Mouse (Mus musculus) thymus, adult 2 months (tissue): Measurements from ENCODE around the gene Gda. TPM values are rescaled to one million over a fixed set of nuclear protein-coding genes. Genes with fewer than 3 reads are reported as not detected.

Source experiments
- DNase-seq: peaks from one replicate; pipeline ENCODE4 v3.0.0; 2021
- H3K27ac ChIP-seq: fragments of 200-500 bp; 2 replicates; pipeline ENCODE4 v1.5.1; 2012; ENCODE audit warnings: low read length, control low read depth; ENCODE audit not compliant: control insufficient read depth, insufficient read depth
- H3K27me3 ChIP-seq: fragments of 200-500 bp; 2 replicates; pipeline ENCODE4 v1.6.1; 2012; ENCODE audit warnings: mild to moderate bottlenecking, low read length, moderate library complexity, mixed read lengths; ENCODE audit not compliant: control insufficient read depth, insufficient read depth
- H3K36me3 ChIP-seq: fragments of 200-500 bp; 2 replicates; pipeline ENCODE4 v1.6.1; 2012; ENCODE audit warnings: mild to moderate bottlenecking, low read length, moderate library complexity; ENCODE audit not compliant: control insufficient read depth, insufficient read depth
- H3K4me1 ChIP-seq: fragments of 200-500 bp; replicated peaks from 2 replicates; pipeline ENCODE4 v1.6.1; 2012; ENCODE audit warnings: low read length; ENCODE audit not compliant: control insufficient read depth, insufficient read depth
- H3K4me3 ChIP-seq: fragments of 200-500 bp; 2 replicates; pipeline ENCODE4 v1.5.1; 2012; ENCODE audit warnings: mild to moderate bottlenecking, low read length, control low read depth, moderate library complexity; ENCODE audit not compliant: control insufficient read depth, insufficient read depth
- CTCF ChIP-seq: fragments of 200-500 bp; IDR thresholded peaks from 2 replicates; pipeline ENCODE4 v1.5.1; 2012; ENCODE audit warnings: mild to moderate bottlenecking, control low read depth, low read length, moderate library complexity, borderline replicate concordance; ENCODE audit not compliant: control insufficient read depth, poor library complexity, insufficient read depth; ENCODE audit errors: extremely low read depth
- POLR2A ChIP-seq: fragments of 200-500 bp; IDR thresholded peaks from 2 replicates; pipeline ENCODE4 v1.6.1; 2012; ENCODE audit warnings: mild to moderate bottlenecking, low read length, control low read depth, moderate library complexity; ENCODE audit not compliant: control insufficient read depth, poor library complexity, insufficient read depth; ENCODE audit errors: extremely low read depth
- WGBS: fragments of 180-500 bp; shearing (Covaris S2); methylation state at CpG from one replicate; pipeline ENCODE4 v1.1.7; 2018; 5-methylcytosine and 5-hydroxymethylcytosine counted together
- polyA plus RNA-seq: library from polyadenylated mRNA; depleted of rRNA; stranded (reverse); fragments of >200 nt; gene quantifications from 2 replicates; pipeline ENCODE4 v1.2.3, GENCODE M21; 2012

Gene Gda
- polyA plus RNA-seq, 1 experiment: 1.9 TPM

- 96% methylated on average over 3 of the region's 3 CpGs for WGBS
- Histone ChIP-seq H3K4me1 (no peaks in the 10 kb centered on the region), H3K27ac (no peak overlapping the region), H3K36me3 (no peaks in the 10 kb centered on the region), H3K4me3 (no peak overlapping the region), H3K27me3 (no peaks in the 10 kb centered on the region)
- TF ChIP-seq POLR2A (no peak), CTCF (no peak)
- DNase-seq: no peak
Observed at GRCm38 (mm10) chr19:21432286-21432685, 41.0 kb downstream of the Gda start.

- no peak for DNase-seq
Observed at GRCm38 (mm10) chr19:21425391-21425790, 47.9 kb downstream of the Gda start.

GRCm38 (mm10) chr19:21423731-21424130 is 49.5 kb downstream of the Gda start:
- no peaks in the 10 kb centered on the region for H3K4me1 ChIP-seq
- DNase-seq: no peak
- TF ChIP-seq POLR2A: no peak
- no peak for TF ChIP-seq CTCF
- no peaks in the 10 kb centered on the region for H3K36me3 ChIP-seq
- 92% methylated on average over 7 of the region's 7 CpGs for WGBS
- H3K4me3 ChIP-seq: no peak overlapping the region
- no peak overlapping the region for H3K27ac ChIP-seq
- no peaks in the 10 kb centered on the region for H3K27me3 ChIP-seq

More at GRCm38 (mm10) chr19:21425391-21425790, 47.9 kb downstream of the Gda start:
- Histone ChIP-seq H3K27me3 (no peaks in the 10 kb centered on the region), H3K36me3 (no peaks in the 10 kb centered on the region), H3K4me3 (no peak overlapping the region), H3K27ac (no peak overlapping the region), H3K4me1 (no peaks in the 10 kb centered on the region)
- no peak for TF ChIP-seq POLR2A
- TF ChIP-seq CTCF: no peak
- WGBS: 96% methylated on average over 4 of the region's 4 CpGs

GRCm38 (mm10) chr19:21418418-21418817 is 54.8 kb downstream of the Gda start:
- Histone ChIP-seq H3K4me1 (no peaks in the 10 kb centered on the region), H3K27me3 (no peaks in the 10 kb centered on the region), H3K27ac (no peak overlapping the region), H3K4me3 (no peak overlapping the region), H3K36me3 (no peaks in the 10 kb centered on the region)
- TF ChIP-seq POLR2A: no peak
- TF ChIP-seq CTCF: no peak
- DNase-seq: no peak
- WGBS: 90% methylated on average over 5 of the region's 5 CpGs

- Histone ChIP-seq H3K4me1 (no peaks in the 10 kb centered on the region), H3K27ac (no peak overlapping the region), H3K27me3 (no peaks in the 10 kb centered on the region), H3K4me3 (no peak overlapping the region), H3K36me3 (no peaks in the 10 kb centered on the region)
- 76% methylated on average over 3 of the region's 3 CpGs for WGBS
- no peak for DNase-seq
- TF ChIP-seq POLR2A (no peak), CTCF (no peak)
Observed at GRCm38 (mm10) chr19:21415377-21415776, 57.9 kb downstream of the Gda start.

- H3K36me3 ChIP-seq: no peaks in the 10 kb centered on the region
- DNase-seq: no peak
- H3K4me3 ChIP-seq: no peak overlapping the region
- H3K27me3 ChIP-seq: no peaks in the 10 kb centered on the region
- H3K4me1 ChIP-seq: no peaks in the 10 kb centered on the region
- WGBS: 97% methylated on average over 4 of the region's 4 CpGs
- TF ChIP-seq CTCF: no peak
- TF ChIP-seq POLR2A: no peak
- no peak overlapping the region for H3K27ac ChIP-seq
Observed at GRCm38 (mm10) chr19:21409178-21409577, 64.1 kb downstream of the Gda start.

- H3K27ac ChIP-seq: no peak overlapping the region
- H3K27me3 ChIP-seq: no peaks in the 10 kb centered on the region
- 97% methylated on average over 1 of the region's 1 CpGs for WGBS
- H3K36me3 ChIP-seq: no peaks in the 10 kb centered on the region
- H3K4me1 ChIP-seq: no peaks in the 10 kb centered on the region
- DNase-seq: no peak
- H3K4me3 ChIP-seq: no peak overlapping the region
- TF ChIP-seq CTCF (no peak), POLR2A (no peak)
Observed at GRCm38 (mm10) chr19:21407363-21407762, 65.9 kb downstream of the Gda start.

GRCm38 (mm10) chr19:21397994-21398393 is 75.3 kb downstream of the Gda start:
- Histone ChIP-seq H3K4me3 (no peak overlapping the region), H3K36me3 (no peaks in the 10 kb centered on the region), H3K27ac (no peak overlapping the region), H3K4me1 (no peaks in the 10 kb centered on the region), H3K27me3 (no peaks in the 10 kb centered on the region)
- no peak for DNase-seq
- TF ChIP-seq POLR2A: no peak
- no peak for TF ChIP-seq CTCF
